Mouse (Mus musculus) layer of hippocampus, adult 9-11 months (tissue): ENCODE data around the gene Cfap221.

Source experiments
- DNase-seq: peaks from one replicate; pipeline ENCODE4 v3.0.0; 2022

The Cfap221 gene

DNA sequence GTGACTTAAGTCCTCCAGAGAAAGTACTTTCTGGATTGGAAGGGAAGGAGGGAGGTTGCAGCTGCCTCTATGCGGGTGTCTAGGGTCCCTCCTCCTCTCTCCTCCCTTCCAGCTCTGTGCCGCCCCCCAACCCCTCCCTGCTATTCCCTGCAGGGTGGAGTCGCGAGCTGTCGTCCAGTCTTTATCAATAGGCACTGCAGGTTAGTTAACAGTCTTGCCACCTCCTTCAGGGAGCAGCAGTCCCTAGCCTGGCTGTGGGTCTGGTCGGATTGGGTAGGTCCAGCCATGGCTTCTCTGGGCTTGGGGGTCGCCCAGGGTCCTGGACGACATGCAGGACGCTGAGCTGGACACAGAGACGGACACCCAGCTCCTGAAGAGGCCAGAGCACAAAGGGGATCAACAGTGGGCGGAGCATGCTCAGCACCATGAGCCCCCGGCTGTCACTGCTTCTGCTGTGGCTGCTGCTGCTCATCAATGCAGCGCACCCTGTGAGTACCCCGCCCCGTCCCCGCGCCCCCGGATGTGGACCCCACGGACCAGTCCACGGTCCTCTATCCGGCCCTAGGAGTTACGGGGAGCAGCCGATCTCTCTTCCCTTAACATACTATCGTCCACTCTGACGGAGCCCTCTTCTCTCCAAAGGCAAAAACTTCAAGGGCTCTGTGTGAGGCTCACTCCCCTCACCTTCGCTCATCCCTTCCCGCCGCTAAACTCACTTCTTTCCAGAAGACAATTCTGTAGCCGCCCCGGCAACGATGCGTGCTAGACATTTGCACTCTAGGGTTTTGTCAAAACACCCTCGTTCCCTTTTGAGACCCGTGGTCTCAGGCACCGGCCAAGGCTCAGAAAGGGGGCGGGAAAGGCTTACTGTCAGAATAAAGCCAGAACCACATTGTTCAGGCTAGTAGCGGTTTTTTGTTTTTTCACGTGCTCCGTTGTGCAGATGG, 10.1 kb upstream of the Cfap221 start, which contains the start of gene Sctr:
Gene Sctr (plus strand): TSS at position 51 of the 947 bp plus-strand sequence.
- no peak for DNase-seq

DNA sequence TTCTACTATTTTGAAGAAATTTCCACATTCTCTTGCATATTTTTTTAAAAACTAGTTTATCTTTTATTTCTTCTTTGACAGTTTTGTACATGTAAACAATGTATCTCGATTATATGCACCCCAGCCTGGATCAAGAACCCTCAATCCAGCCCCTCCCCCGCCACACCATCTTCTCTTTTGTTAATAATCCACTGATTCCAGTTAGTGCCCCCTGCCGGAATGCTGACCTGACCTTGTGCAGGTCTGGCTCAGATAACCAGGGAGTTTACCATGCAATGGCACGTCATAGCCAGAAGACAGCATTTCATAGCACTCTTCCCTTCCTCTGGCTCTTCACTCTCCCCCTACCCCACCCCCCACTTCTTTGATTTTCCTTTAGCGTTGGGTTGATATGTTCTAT, 610 bp upstream of the Cfap221 start:
- no peak for DNase-seq

DNA sequence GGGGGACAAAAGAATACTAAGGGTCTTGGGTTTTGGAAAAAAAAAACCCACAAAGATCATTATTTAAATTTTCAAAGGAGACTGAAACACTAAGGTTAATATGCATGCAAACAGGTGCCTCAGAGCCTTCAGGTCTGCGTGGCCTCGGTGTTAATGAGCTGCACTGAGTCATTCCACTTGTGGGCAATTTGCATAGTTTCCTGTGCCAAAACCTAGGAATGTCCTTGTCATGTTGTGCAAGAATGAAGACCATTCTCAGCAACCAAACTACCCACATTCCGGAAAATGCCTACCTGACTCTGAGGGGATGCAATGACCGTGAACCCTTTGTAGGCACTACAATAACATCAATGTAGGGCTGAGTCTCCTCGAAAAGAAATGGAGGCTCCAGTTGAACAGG, 10.5 kb downstream of the Cfap221 start:
- no peak for DNase-seq

- no peak for DNase-seq
Measured at GRCm38 (mm10) chr1:119975141-119975540, 21.9 kb downstream of the Cfap221 start.

GRCm38 (mm10) chr1:119973117-119973516, 23.9 kb downstream of the Cfap221 start:
- DNase-seq, result no peak

- DNase-seq, result no peak
Measured at GRCm38 (mm10) chr1:119965804-119966514, 31.1 kb downstream of the Cfap221 start.

GRCm38 (mm10) chr1:119959920-119960319, 37.1 kb downstream of the Cfap221 start:
- no peak for DNase-seq

GRCm38 (mm10) chr1:119959464-119959863, 37.6 kb downstream of the Cfap221 start:
- no peak for DNase-seq

- peak; percentile 31 for DNase-seq
Measured at GRCm38 (mm10) chr1:119957716-119958222, 39.3 kb downstream of the Cfap221 start.

- no peak for DNase-seq
Measured at GRCm38 (mm10) chr1:119954680-119955079, 42.4 kb downstream of the Cfap221 start.

DNA sequence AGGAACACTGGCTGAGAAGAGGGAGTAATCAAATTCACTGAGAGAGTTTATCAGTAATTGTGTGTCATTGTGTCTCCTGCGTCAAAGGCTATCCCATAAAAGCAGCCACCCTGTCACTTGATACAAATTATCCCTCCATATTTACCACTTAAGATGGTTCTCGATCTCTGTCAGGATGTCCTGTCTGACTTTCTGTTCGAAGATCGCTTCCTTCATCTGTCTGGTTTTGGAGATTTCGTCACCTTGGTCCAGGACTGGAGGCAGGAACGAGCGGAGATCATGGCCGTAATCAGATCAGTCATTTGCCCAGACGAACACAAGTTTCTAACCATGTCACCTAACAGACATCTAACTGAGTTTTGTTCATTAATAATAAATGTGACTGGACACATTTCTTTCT, 43.6 kb downstream of the Cfap221 start:
- no peak for DNase-seq

- DNase-seq, result no peak
Measured at GRCm38 (mm10) chr1:119950086-119950485, 46.9 kb downstream of the Cfap221 start.

DNA sequence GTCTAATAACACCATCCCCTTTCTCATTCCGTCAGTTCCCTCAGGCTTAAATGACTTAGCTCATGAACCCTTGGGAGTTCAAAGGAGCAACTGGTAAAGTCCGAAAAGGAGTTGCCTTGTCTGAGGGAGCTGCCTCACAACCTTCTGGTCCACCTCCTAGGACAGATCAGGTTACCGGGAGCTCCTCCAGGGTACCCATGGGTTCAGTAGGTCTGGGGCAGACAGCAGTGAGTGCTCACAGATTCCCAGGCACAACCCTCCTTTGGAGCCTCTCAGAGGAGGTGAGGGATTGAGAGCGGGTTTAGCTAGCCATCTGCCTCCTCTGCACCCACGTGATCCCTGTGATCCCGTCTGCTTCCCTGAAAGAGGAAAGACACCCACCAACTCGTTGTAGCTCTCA, 60.2 kb downstream of the Cfap221 start:
- no peak for DNase-seq

DNA sequence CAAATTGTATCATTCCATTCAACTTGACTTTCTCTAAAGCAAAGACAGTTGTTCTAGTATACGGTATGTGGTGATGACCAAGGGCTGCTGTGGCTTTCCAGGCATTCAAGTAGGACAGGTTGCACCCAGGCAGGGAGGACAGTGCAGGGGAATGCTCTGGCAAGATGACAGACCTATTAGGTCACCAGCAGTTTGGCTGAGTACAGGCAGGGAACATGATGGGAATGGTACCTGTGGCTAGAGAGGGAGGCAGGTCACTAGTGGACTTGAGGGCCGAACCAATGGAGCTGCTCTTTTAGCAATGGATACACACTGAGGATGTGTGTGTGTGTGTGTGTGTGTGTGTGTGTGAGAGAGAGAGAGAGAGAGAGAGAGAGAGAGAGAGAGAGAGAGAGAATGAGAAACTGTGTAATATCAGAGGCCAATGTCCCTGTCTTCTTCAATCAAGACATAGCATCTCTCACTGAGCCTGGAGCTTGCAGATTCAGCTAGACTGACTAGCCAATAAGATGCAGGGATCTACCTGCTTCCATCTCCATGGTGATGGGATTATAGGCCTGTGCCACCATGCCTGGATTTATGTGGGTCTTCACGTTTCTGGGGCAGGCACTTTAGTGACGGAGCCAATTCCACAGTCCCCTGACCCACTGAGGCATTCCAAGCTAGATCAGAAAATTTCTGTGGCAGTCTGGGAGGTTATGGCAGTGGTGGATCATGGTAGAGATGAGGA, 65.4 kb downstream of the Cfap221 start:
- DNase-seq, result no peak

- DNase-seq, result peak; percentile 22
Measured at GRCm38 (mm10) chr1:119929715-119930114, 67.3 kb downstream of the Cfap221 start.

GRCm38 (mm10) chr1:119919299-119919698, 77.7 kb downstream of the Cfap221 start:
- no peak for DNase-seq

GRCm38 (mm10) chr1:119916823-119917371, 80.1 kb downstream of the Cfap221 start:
- no peak for DNase-seq

DNA sequence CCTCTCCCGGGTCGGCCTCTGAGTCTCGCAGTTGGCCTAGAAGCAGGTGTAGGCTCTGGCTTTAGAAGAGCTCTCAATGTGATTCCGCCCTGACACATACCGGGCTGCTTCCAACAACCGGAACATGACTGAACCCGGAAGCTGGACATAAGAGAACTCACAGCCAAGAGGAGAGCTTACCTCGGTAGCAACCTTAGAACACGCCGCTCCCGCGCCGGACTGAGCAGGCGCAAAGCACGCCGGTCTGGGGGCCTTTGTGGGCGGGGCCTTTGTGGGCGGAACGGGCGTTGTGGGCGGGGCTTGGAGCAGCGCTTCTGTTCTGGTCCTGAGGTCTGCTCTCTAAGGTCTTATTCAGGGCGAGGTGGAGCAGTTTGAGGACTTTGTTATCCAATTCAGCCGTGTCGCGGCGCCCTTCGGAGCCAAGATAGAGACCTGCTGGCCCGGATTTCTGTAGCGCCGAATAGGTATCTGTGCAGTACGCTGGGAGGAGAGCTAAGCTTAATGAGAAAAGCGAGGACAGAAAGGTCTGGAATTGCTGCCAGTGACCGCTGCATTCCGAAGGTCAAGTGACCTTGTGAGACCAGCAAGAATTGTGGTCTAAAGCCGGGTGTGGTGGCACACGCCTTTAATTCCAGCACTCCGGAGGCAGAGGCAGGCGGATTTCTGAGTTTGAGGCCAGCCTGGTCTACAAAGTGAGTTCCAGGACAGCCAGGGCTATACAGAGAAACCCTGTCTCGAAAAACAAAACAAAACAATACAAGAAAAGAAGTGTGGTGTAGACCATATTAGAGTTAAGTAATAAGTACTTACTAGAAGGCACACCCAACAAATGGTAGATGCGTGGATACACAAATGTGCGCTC, 83.8 kb downstream of the Cfap221 start, which contains the start of gene Tmem177:
Gene Tmem177 (minus strand): TSS at position 256 of the 862 bp plus-strand sequence.
- DNase-seq, result peak; percentile 88

- no peak for DNase-seq
Measured at GRCm38 (mm10) chr1:119907206-119907748, 89.8 kb downstream of the Cfap221 start.

DNA sequence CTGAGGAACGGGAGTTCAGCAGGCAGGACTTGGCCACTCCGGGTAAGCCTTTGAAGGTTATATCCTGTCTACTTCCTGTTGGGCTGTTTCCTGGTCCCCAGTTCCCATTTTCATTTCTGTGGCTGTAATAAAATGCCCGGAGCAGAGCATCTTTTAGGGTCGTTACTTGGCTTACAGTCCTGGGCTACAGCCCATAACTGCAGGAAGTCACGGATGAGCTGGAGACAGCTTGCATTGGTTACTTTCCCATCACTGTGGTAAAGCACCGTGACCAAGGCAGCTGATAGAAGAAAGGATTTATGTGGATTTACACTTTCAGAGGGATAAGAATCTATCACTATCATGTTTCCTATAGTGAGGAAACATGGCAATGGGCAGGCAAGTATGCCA, 93.8 kb downstream of the Cfap221 start:
- no peak for DNase-seq

DNA sequence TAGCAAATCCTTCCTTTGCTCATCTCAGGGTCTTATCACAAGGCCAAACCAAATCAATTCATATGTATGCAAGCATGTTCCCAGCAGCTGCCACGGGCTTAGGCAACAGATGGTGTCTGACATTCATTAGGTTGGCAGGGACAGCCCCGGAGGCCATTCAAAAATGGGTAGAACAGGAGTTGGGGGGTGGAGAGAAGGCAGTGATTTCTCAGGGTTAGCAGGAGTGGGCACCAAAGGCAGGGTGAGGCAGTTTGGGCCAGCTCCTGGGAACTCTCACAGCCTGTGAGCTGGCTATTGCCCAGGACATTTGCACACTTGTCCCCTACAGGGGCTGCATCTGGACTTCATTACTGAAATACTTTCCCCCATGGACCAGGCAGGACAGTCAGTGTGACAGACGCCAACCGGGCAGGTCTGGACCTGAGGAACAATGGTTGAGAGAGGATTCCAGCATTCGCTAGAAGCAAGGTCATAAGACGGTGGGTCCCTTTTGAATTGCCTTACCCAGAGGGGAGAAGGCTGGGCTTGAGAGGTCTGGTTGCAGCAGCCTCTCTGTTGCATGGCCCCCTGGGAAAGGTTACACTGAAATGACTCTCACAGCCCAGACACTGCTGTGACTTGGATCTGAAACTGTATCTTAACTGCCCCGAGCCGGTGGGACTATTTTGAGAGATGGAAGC, 94.3 kb downstream of the Cfap221 start:
- no peak for DNase-seq
